Mouse (Mus musculus) spleen, postnatal 14 days (tissue): Measurements from ENCODE around the gene Poldip3.

ENCODE experiments used
- DNase-seq, 2 experiments: peaks; one replicate each; pipeline ENCODE4 v3.0.0; 2021 to 2022; ENCODE audit warnings: low spot score in 2 of 2

Gene Poldip3

DNA sequence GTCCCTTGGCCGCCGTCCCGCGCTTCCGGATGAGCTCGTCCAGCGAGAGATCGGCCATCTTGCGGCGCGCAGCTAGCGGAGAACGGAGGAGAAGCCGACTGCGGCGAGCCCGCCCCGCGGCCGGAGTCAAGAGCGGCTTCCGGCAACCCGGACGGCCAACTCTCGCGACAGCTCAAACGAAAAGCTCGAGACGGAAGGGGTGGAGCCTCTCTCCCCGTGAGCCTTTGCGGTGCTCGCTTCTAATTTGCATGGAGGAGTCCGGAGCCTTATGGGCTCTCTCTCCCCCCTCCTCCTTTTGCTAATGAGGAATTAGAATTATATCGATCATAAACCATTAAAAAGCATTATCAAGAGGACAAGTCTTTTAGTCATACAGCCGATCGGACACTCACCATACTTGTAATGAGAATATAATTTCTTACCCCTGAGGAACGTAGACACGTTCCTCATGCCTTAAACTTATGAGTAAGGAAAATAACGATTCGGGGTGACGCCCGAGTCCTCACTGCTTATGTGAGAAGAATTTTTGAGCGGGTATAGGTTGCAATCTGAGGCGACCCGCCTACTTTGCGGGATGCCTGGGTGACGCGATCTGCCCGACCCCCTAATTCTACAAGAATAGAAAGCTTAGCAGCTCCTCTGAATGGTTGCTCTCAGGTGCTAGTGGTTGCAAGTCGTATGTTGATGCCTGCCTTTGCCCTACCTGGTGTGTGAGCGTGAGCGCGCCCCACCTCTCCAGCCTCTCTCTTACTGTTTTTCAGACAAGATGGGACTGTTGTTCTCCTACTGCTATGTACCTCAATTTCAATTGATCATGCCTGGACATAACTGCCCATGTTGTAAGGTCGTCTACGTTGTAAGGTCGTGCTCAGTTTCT is at the start of gene Poldip3:
TSS of gene Poldip3 (minus strand) at position 189 of the 877 bp plus-strand sequence.
- DNase-seq = peak; percentile 97 to 98

DNA sequence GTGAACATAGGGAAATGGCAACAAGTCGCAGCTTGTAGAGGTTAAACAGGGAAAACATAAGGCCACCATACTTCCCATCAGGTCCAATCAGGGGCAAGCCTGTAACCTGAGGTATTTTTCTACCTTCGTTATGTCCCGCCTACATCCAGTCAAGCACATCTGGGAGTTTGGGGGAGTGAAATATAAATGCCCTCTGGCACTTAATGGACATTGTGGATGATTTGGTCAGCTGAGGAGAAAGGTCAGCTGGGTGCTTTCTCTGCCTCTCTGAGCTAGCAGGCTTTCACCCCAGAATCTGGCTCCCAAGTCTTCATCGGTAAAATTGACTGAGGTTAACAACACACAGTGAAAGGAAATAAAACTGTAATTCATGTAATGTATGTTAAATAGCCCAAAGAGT is 44.2 kb upstream of the Poldip3 start:
- DNase-seq = no peak

DNA sequence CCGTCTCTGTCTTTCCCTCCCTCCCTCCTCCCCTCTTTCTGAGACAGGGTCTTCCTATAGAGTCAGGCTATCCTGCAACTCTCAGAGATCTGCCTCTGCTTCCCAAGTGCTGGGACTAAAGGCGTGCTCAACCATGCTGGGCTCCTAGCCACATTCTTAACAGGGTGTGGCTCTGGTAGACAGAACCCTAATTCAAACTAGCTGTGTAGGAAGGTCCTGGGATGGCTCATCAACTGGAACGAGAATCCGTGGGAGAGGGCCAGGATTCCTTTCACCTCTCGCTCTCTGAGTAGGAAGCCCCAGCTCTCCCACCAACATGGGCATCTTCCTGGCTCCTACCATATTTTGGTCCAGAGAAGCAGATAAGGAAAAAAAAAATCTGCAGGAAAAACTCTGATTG is 33.2 kb upstream of the Poldip3 start:
- DNase-seq = no peak

DNA sequence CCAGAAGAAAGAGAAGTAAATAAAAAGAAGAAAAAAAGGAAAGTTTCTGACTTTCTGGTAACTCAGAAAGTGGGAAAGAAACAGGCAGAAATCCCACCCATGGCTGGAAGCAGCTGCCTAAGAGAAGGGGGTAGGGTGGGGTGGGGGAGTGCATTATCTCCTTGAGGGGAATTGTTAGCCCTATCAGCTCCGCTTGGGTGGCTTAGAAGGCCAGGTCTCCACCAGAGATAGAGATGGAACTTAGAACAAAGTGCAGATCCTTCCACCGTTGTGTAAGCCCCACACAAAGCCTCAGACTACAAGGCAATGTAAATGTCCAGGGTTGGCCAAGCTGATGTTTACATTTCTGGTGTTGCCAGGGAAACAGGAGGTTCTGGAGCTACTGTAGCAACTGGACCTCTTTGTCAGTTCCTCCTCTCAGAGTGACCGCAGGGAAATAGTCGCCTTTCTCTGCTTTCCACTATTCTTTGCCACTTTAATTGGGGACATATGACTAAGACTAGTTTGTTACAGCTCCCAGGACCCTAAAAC is 32.7 kb upstream of the Poldip3 start:
- DNase-seq = no peak

DNA sequence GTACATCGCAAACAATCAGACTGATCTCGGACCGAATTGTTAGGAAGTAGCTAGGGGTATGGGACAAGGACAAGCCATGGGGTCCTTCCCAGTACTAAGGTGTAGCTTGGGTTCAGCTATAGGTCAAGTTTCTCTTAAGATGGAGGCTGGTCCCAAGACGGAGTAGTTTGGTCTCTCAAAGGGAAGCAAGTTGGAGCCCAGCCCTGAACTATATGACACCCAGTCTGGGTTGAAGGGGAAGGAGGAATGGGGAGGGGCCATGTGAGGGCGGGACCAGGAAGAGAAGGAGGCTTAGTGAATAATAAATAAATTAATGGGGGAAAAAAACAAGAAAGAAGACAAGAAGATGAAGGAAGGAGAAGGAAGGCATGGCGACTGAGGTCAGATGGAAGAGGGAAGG is 30.8 kb upstream of the Poldip3 start:
- DNase-seq = no peak

DNA sequence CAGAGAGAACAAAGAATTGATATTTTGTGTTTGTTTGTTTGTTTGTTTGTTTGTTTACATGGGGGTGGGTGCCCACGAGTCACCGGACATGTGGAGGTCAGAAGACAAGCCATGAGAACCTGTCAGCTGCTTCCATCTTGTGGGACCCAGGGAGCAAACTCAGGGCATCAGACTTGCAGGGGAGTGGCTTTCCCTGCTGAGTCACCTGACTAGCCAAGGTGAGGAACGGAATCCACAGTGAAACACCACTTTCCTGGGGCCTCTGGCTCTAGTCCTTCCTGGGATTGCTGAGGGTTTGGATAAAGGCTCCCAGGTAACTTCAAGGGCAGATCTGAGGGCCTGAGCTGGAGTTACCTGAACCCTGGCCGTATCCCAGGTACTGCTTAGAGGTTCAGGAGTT is 27.5 kb upstream of the Poldip3 start:
- DNase-seq = no peak

DNA sequence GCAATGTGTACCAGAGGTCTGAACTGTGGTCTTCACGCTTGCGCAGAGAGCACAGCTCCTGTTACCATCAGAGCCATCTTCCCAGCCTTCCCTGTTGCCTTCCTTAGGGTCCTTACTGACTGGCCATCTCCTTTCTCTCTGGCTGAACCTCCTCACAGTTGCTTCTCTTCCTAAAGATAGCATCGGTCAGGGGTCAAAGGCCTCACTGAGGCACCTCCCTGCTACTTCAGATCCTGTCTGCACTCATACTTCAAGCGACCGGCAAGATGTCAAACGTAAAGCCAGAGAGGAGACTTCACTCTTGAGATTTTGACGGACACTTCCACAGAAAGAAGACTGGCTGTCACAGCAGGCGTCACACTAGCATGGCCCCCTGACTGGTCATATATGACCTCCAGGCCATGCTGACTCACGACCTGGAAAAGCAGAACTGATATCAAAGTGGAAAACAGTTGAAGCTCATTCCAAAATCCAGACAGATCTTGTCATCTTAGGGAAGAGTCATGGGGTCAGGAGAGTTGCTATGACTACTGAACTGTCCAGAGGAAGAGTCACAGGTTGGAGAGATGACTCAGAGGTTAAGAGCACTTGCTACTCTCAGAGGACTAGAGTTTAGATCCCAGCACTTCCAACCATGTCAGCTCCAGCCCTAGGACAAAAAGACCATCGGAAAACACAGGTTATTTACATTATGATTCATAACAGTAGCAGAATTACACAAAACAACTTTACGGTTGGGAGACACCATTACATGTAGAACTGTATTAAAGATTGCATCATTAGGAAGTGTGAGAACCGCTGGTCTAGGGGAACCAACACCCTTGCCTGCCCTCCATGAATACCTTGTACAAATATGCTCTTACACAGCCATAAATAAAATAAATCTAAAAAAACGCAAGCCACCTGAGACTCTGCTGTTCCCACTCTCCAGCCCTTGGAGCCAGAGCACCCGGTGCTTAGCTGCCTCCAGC is 25.0 kb upstream of the Poldip3 start:
- DNase-seq = no peak

DNA sequence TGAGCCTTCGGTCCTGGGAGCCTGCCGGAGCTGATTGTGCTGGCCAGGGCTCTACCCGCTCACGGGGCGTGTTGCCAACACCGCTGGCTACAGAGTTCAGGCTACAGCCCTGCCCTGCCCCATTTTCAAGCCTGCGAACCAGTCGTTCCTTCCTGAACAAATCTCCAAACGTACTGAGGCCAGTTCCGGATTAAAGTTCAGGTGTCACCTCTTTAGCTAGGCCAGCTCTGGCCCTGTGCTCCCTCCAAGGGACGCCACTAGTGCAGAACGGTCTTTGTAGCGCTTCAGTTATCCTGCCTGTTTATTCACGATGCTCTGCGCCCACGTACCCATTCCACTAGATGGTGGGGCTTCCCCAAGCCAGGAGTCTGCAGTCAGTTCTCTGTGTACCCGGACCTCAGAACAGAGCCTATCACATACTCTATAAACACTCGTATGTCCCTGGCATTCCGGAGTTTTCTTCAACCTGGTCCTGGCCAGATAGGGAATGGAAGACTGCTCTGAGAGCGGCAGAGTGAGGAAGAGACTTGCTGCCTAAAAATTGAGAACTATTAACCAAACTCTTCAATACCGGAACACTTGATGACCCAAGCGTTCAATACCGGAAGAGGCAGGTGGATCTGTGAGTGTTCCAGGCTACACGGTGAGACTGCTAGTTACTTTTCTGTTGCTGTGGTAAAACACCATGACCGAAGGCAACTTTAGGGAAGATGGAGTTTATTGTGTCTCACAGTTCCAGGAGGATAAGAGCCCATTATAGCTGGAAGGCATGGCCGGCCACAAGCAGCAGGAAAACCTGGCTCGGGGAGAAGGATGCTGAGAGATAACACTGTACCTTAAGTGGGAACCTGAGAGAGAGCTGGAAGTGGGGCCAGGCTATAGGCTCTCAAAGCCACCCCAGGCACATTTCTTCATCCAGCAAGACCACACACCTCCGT is 23.6 kb upstream of the Poldip3 start, which contains the start of gene Cyb5r3:
TSS of gene Cyb5r3 (minus strand) at position 101 of the 938 bp plus-strand sequence.
- no peak for DNase-seq

DNA sequence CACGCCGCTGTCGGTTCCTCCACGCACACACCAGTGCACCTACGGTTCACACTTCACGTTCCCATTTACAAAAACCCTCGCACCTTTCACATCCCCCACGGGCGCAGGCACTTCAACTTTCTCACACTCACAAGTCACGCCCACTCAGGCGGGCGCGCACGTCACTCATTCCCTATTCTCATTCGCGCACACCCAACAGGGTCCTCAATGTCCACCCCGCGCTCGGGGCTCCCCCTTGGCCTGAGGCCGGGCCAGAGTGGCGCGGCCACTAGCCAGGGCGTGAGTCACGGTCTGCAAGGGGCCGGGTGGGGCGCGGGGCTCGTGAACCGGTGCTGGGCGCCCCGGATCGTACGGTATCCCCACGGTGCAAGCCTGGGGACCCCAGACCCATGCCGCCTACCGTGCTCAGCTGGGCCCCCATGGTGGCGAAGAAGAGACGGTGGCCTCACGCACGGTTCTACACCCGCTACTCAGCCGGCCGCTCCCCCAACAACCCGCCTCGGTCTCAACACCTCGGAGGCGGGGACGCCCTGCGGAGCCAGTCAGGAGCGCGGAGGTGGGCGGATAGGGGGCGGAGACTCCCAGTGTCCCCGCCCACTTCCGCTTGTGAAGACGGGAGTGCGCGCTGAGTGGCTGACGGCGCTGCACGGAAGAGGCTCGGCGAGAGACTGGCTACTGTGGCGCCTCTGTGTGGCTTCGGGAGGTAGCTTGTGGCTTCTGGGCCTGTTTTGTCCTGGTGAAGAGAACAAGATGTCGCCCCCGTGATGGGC is 22.7 kb upstream of the Poldip3 start:
- DNase-seq = peak; percentile 94 to 95

DNA sequence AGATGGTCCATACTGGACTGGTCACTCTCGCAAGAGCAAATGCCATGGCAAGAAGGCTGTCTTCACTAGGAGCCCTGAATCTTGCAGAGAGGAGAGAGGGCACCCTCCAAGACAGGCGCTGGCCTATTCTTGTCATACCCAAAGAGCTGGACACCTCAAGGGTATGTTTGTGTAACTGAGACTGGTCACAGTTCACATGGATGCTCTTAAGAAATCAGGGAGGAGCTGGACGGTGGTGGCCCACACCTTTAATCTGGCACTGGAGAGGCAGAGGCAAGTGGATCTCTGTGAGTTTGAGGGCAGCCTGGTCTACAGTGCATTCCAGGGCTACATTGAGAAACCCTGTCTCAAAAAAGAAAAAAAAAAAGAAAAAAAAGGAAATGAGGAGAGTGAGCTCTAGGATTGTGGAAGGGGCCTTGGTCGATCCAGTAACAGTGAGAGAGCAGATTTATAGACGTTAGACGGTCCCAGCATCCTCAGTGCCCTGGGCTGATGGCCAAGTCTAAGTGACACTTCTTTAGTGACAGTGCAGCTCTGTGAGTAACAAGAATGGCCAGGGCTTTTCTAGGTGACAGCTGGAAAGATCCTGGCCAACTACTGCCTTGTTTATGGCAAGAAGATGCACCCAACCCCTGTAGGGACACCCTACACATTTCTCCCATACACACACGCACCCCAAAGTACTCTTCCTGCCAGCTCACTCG is 21.9 kb upstream of the Poldip3 start:
- DNase-seq = no peak

DNA sequence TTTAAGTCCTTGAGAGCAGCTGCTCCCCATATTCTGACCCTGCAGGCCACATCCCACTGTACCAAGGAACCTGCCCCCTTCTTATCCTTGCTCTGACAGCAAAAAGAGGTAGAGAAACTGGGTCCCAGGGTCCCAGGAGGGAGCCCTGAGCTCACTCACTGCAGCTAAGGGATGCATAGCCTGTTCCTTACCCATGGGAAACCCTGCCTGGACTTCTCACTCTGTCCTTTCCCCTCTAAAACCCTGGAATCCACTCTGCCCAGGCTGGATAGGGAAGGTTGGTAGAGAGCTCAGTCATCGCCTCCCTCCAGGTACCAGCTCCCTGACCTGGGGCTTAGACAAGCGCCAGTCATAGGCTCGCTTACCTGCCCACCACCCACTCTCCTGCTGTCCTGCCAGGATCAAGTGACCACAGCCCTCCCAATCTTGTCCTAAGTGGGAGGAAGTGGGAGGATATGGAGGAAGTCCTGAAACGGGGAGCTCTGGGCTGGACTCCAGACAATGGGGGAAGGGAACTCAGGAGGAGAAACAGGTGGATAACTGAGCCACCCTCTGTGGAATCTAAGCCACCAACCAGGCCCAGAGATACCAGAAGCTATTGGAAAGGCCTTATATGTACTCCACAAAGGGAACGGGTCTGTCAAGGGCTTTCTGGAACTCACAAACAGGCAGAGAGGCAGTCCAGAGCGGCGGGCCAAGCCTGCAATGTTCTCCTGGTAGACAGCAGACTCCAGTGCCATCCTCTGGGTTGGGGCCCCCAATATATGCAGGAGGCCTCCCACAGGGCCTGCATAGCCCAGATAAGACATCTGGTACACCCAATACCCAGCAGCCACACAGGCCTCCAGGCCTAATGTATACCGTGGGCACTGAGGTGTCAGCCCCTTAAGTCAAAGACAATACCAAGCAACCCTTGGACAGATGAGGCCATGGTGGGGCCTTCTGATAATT is 20.9 kb upstream of the Poldip3 start:
- peak; percentile 41 to 54 for DNase-seq

DNA sequence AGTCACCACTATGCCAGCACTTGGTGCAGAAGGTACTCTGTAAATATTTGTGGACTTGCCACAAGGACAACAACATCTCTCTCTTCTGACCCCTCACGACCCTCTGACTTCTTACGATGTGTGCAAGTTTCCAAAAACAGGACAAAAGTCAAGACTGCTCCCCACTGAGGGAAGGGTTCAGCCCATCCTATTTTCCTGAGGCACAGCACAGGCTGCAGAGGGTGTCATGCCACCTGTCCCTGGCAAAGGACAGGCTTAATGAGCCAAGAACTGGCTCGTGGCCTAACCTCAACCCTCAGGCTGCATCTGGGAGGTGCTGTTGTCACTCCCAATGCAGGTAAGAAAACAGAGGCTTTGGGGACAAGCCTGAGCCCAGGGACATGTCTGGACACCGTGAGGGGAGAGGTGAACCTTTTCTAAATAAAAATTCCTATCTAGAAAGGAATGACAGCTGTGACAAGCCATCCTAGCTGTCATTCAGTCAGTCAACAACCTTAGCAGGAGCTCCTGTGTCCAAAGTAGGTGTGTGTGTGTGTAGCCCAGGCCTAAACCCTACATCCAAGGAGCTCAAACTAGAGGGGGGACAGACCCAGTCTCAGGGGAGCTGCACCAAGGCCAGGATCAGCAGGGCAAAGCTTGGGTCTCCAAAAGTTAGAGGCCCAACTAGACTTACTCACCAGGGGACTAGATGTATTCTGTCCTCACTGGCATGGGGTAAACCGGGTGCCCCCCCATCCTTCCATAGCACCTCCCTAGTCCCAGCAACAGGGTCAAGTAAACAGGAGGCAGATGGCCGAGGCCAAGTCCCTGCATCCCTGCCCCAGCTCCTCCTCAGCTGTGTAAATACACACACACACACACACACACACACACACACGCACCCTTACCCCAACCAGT is 19.9 kb upstream of the Poldip3 start:
- no peak for DNase-seq

DNA sequence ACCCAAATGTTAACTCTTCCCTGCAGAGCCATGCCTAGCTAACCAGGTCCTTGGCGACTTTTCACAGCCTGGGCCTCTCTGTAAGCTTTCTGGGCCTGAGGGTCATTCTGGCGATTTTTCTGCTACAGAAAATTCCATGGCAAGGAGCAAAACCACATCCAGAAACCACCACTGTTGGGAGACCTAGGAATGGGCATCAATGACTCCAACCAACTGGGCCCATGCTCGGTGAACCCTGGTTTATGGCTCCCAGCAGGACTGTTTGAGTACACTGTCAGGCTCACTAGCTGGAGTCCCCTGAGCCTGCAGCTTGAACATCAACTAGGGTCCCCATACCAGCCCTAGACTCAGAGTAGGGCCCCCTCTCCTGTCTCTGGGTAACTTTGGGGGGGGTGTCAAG is 19.1 kb upstream of the Poldip3 start:
- DNase-seq = no peak

DNA sequence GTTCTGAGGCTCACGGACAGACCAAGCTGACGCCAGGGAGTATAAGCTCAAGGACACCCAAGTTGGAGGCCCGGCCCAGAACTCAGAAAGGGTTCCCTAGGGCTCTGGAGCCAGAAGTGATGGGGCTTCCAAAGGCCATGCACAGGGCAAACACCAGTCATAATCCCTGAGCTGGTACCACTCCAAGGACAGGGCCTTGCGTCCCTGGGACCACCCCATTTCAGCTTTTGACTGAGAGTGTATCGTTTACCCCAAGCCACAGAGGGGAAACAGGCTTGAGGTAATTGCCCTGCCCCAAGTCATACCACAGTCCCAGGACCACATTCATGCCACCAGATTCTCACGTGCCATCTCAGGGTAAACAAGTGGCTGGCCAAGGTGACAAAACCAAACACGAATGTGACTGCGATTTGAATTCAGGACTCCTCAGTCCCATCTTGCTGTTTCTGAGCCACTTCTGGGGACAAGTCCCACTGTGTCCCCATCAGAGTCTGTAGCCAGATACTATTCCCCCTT is 18.4 kb upstream of the Poldip3 start:
- DNase-seq = no peak

DNA sequence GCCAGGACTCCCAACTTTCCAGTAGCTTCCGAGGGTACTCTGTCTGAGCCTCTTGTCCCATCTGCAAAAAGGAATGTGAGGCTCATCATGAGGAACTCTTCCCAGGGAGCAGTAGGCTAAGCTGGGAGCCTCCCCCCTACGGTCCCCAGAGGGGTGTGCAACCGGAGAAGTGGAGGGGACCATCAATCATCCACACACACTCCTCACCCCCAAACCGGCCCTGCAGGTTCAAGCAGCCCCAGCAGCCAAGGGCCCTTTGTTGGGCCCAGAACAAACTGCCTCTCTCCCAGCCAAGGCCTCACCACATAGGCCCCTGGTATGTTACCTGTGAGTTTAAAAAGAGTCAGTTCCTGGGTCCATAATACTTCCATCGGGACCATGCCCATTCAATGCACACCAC is 17.9 kb upstream of the Poldip3 start:
- DNase-seq = no peak

DNA sequence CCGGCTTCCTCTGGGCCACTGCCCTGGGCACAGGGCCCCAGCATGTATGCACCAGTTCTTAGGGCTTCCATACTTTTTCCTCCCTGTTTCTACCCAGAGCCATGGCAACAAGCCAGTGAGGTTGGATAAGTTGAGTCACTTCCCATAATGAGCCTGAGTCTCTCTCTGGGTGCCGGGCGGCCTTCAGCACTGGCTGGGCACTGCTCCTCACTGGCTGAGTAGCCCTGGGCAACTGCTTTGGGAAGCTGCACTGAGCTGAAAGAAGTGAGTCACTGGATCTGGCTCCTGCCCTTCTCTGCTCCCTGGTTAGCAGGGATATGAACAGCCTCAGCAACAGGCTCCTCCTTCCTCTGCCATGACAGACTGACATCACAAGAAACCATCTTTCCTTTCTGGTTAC is 17.5 kb upstream of the Poldip3 start:
- no peak for DNase-seq
